Mouse (Mus musculus) CH12.LX (cell line): ENCODE measurements at regions not wholly inside any gene's neighbourhood (a gene's known extent, or its start where the extent isn't known, plus 50 kb on each side); places are given as distances from the start of the nearest gene placed in this dataset.

Experiments
- DNase-seq: peaks from one replicate; pipeline ENCODE4 v3.0.0-alpha.2; 2013; ENCODE audit errors: extremely low read depth
- H3K27ac ChIP-seq: 2 replicates; pipeline ENCODE4 v1.5.1; 2012; ENCODE audit warnings: low read depth, mild to moderate bottlenecking, control low read depth, moderate library complexity; ENCODE audit not compliant: insufficient read depth
- H3K27me3 ChIP-seq: replicated peaks from 2 replicates; pipeline ENCODE3; 2012; ENCODE audit warnings: inconsistent platforms
- H3K36me3 ChIP-seq, 2 experiments: replicated peaks in 1 of 2; 2 replicates each; pipeline versions ENCODE3 to v1.6.1; 2012; ENCODE audit warnings: inconsistent platforms in 1 of 2, low read length in 1 of 2, mild to moderate bottlenecking in 1 of 2, mixed read lengths in 1 of 2, moderate library complexity in 1 of 2; ENCODE audit not compliant: control insufficient read depth in 1 of 2, insufficient read depth in 1 of 2
- H3K4me1 ChIP-seq, 2 experiments: 2 replicates each; pipeline ENCODE4 v1.6.1; 2012; ENCODE audit warnings: inconsistent platforms in 1 of 2, moderate library complexity in 1 of 2; ENCODE audit not compliant: insufficient read depth in 2 of 2, control insufficient read depth in 1 of 2
- H3K4me2 ChIP-seq: 2 replicates; pipeline ENCODE4 v1.6.1; 2012; ENCODE audit warnings: low read depth, mild to moderate bottlenecking, control low read depth; ENCODE audit not compliant: poor library complexity, insufficient read depth, severe bottlenecking
- H3K4me3 ChIP-seq, 3 experiments: fragments of 150-350 bp in 1 of 3; sonication (generic) in 1 of 3; replicated peaks in 1 of 3; 2 replicates each; pipeline versions ENCODE3 to v1.5.1; 2011 to 2012; ENCODE audit warnings: low read depth in 2 of 3, low read length in 2 of 3, mild to moderate bottlenecking in 2 of 3, moderate library complexity in 2 of 3, control low read depth in 1 of 3, improper control_type of control experiment in 1 of 3, inconsistent platforms in 1 of 3, mixed read lengths in 1 of 3; ENCODE audit not compliant: poor library complexity in 1 of 3
- H3K79me2 ChIP-seq: replicated peaks from 2 replicates; pipeline ENCODE4 v1.6.1; 2012; ENCODE audit warnings: mild to moderate bottlenecking, moderate library complexity; ENCODE audit not compliant: control insufficient read depth, poor library complexity, insufficient read depth, severe bottlenecking; ENCODE audit errors: extremely low read depth
- H3K9ac ChIP-seq: 2 replicates; pipeline ENCODE4 v1.6.1; 2012; ENCODE audit warnings: low read depth, mild to moderate bottlenecking, control low read depth, moderate library complexity; ENCODE audit not compliant: insufficient read depth
- H3K9me3 ChIP-seq: replicated peaks from 2 replicates; pipeline ENCODE3; 2012; ENCODE audit warnings: low read length, inconsistent platforms, mixed read lengths
- CHD1 ChIP-seq: IDR thresholded peaks from 2 replicates; pipeline ENCODE4 v1.6.1; 2012; ENCODE audit warnings: low read depth, low read length, improper control_type of control experiment, inconsistent platforms
- CTCF ChIP-seq, 2 experiments: IDR thresholded peaks in 1 of 2; conservative IDR thresholded peaks in 1 of 2; 2 replicates each; pipeline ENCODE4 v1.5.1; 2011 to 2012; ENCODE audit warnings: low read depth in 2 of 2, low read length in 2 of 2, improper control_type of control experiment in 1 of 2, inconsistent platforms in 1 of 2, mild to moderate bottlenecking in 1 of 2, moderate library complexity in 1 of 2
- ETS1 ChIP-seq: conservative IDR thresholded peaks from 2 replicates; pipeline ENCODE4 v1.6.1; 2012; ENCODE audit warnings: low read depth, mild to moderate bottlenecking, inconsistent platforms, low read length, improper control_type of control experiment, moderate library complexity
- GABPA ChIP-seq: IDR thresholded peaks from 2 replicates; pipeline ENCODE4 v1.6.1; 2012; ENCODE audit warnings: low read depth, low read length, improper control_type of control experiment, inconsistent platforms; ENCODE audit not compliant: insufficient replicate concordance
- IRF4 ChIP-seq: IDR thresholded peaks from 2 replicates; pipeline ENCODE4 v1.6.1; 2014; ENCODE audit warnings: low read depth, mild to moderate bottlenecking, inconsistent platforms, low read length, improper control_type of control experiment
- MAFK ChIP-seq: IDR thresholded peaks from 2 replicates; pipeline ENCODE4 v1.6.1; 2011; ENCODE audit warnings: low read length, improper control_type of control experiment; ENCODE audit not compliant: insufficient replicate concordance
- MXI1 ChIP-seq: IDR thresholded peaks from 2 replicates; pipeline ENCODE4 v1.6.1; 2011; ENCODE audit warnings: mild to moderate bottlenecking, low read depth, low read length, improper control_type of control experiment
- MYC ChIP-seq: IDR thresholded peaks from 2 replicates; pipeline ENCODE4 v1.6.1; 2011; ENCODE audit warnings: low read depth, mild to moderate bottlenecking, improper control_type of control experiment, low read length
- NELFE ChIP-seq: IDR thresholded peaks from 2 replicates; pipeline ENCODE4 v1.6.1; 2011; ENCODE audit warnings: low read depth, low read length, improper control_type of control experiment
- NRF1 ChIP-seq: IDR thresholded peaks from 2 replicates; pipeline ENCODE4 v1.6.1; 2014; ENCODE audit warnings: low read depth, mild to moderate bottlenecking, inconsistent platforms, low read length, improper control_type of control experiment, moderate library complexity
- SMC3 ChIP-seq: IDR thresholded peaks from 2 replicates; pipeline ENCODE4 v1.6.1; 2011; ENCODE audit warnings: low read depth, low read length, improper control_type of control experiment
- TCF12 ChIP-seq: IDR thresholded peaks from 2 replicates; pipeline ENCODE4 v1.6.1; 2014; ENCODE audit warnings: low read depth, mild to moderate bottlenecking, inconsistent platforms, low read length, improper control_type of control experiment
- USF1 ChIP-seq: IDR thresholded peaks from 2 replicates; pipeline ENCODE4 v1.6.1; 2014; ENCODE audit warnings: low read depth, mild to moderate bottlenecking, inconsistent platforms, low read length, improper control_type of control experiment
- ZKSCAN1 ChIP-seq: IDR thresholded peaks from 2 replicates; pipeline ENCODE4 v1.6.1; 2012; ENCODE audit warnings: low read depth, inconsistent platforms, low read length, improper control_type of control experiment, borderline replicate concordance
- ZMIZ1 ChIP-seq: IDR thresholded peaks from 2 replicates; pipeline ENCODE4 v1.6.1; 2012; ENCODE audit warnings: low read depth, mild to moderate bottlenecking, inconsistent platforms, low read length, improper control_type of control experiment
- dilution Hi-C: fragments of 300-500 bp; cut with MboI; formaldehyde crosslinking; loops from 2 replicates; pipeline ENCODE4 v1.14.3; 2020; ENCODE audit warnings: low sequenced_read_pairs; ENCODE audit not compliant: extremely low pct_unique_long_range_greater_than_20kb, extremely low pct_ligation_motif_present
- in situ Hi-C: fragments of 300-500 bp; cut with MboI; formaldehyde crosslinking; loops from 3 replicates; pipeline ENCODE4 v1.14.3; 2019; ENCODE audit warnings: low sequenced_read_pairs, low pct_ligation_motif_present, low pct_unique_long_range_greater_than_20kb, mixed read lengths

DNA sequence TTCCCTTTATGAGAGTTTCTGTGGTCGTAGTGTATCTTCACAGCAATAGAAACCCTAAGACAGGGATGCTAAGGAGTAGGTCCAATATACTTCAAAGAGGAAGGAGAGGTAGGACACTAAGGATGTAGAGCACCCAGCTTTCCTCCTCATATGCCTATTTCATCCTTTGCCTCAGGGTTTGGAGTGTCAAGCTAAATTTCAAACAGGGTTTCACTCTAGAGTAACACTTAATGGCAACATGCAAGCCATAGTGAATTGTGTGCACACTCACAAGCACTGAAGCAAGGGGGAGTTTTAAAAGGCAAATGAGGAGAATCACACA lies 210.0 kb upstream of the Nabp1 start:
- TF ChIP-seq GABPA = no peak
- dilution Hi-C loops (no loop called here), in situ Hi-C loops (no loop called here)
- Histone ChIP-seq H3K79me2 (no peaks in the 10 kb centered on the region), H3K36me3 (no peaks in the 10 kb centered on the region), H3K4me1 (peaks cover 0 to 3% of the 10 kb centered on the region in 2 experiments; a peak in 1 of 4 replicates), H3K9ac (no peak overlapping the region), H3K27me3 (no peaks in the 10 kb centered on the region), H3K4me3 (no peak overlapping the region), H3K27ac (no peak overlapping the region), H3K9me3 (peaks cover 2% of the 10 kb centered on the region), H3K4me2 (no peak overlapping the region)
- no peak for DNase-seq

DNA sequence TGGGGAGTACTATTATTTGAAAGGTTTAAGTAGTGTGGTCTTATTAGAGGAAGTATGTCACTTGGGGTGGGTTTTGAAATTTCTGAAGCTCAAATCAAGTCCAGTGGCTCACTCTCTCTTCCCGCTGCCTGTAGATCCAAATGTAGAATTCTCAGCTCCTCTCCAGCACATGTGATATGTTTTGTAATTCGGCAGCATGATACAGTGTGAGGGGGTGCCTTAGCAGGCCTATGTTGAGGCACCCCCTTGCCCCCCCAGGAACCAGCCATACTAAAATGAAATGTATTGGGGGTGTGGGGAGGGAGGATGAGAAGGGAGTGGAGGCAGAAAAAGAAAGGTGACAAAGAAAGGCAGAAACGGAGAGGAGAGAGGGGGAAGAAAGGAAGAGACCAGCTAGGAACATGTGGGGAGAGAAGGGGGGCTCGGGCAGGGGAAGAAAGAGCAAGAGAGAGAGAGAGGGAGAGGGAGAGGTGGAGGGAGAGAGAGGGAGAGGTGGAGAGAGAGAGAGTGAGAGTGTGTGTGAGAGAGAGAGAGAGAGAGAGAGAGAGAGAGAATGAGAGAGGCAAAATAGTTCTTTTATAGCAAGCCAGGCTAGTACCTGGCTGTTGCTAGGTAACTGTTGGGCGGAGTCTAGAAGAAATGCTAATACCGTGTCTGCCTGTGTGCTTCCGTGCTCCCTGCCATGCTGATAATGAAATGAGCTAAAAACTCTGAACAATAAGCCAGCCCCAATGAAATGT lies 209.4 kb upstream of the Nabp1 start:
- Histone ChIP-seq H3K27ac (no peak overlapping the region), H3K9me3 (peaks cover 5% of the 10 kb centered on the region), H3K4me3 (no peak overlapping the region), H3K4me2 (no peak overlapping the region), H3K4me1 (peaks cover 0 to 6% of the 10 kb centered on the region in 2 experiments; a peak in 1 of 4 replicates), H3K79me2 (no peaks in the 10 kb centered on the region), H3K36me3 (no peaks in the 10 kb centered on the region), H3K27me3 (no peaks in the 10 kb centered on the region), H3K9ac (no peak overlapping the region)
- TF ChIP-seq SMC3 (no peak), TCF12 (no peak), CHD1 (no peak), NELFE (no peak), ZKSCAN1 (no peak), IRF4 (no peak), USF1 (no peak), MYC (no peak), CTCF (conservative IDR thresholded peaks at IDR 0.05 in 1 of 2, IDR thresholded peaks at IDR 0.05 in 1 of 2; ENCODE audit: low read depth in 2 of 2, low read length in 2 of 2) (no peak), MXI1 (no peak), ZMIZ1 (no peak), NRF1 (no peak), ETS1 (no peak)
- no peak for DNase-seq
- dilution Hi-C loops (no loop called here), in situ Hi-C loops (no loop called here)

DNA sequence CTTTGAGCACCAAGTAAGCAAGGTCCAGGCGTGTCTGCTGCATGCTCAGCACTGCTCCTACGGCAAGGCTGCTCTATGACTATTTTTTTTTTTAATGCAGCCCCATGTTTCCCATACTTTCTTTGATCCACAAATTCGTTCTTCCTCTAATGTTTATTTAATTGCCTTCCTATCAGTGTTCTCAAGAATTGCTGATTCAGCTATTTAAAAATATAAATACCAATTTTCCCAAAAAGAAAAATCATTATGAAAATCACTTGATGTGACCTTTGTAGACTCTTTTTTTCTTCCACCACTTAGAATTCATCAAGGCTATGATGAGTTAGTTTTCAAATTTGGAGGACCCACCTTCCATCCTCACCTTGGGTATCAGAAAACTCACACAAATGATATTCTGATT lies 208.5 kb upstream of the Nabp1 start:
- H3K27ac ChIP-seq = no peak overlapping the region
- dilution Hi-C loops (no loop called here), in situ Hi-C loops (no loop called here)
- H3K36me3 ChIP-seq = no peaks in the 10 kb centered on the region
- H3K79me2 ChIP-seq = no peaks in the 10 kb centered on the region
- H3K27me3 ChIP-seq = no peaks in the 10 kb centered on the region
- no peak overlapping the region for H3K4me3 ChIP-seq
- no peak overlapping the region for H3K9ac ChIP-seq
- H3K9me3 ChIP-seq = peaks cover 7% of the 10 kb centered on the region
- H3K4me1 ChIP-seq = peaks cover 0 to 13% of the 10 kb centered on the region in 2 experiments; a peak in 3 of 4 replicates
- H3K4me2 ChIP-seq = no peak overlapping the region
- TF ChIP-seq MAFK (peak; percentile 90), GABPA (no peak)
- TF ChIP-seq, all 38 proteins: peak for 1
- DNase-seq = no peak
